Mouse (Mus musculus): ENCODE measurements around the gene Cpsf6.

DNA sequence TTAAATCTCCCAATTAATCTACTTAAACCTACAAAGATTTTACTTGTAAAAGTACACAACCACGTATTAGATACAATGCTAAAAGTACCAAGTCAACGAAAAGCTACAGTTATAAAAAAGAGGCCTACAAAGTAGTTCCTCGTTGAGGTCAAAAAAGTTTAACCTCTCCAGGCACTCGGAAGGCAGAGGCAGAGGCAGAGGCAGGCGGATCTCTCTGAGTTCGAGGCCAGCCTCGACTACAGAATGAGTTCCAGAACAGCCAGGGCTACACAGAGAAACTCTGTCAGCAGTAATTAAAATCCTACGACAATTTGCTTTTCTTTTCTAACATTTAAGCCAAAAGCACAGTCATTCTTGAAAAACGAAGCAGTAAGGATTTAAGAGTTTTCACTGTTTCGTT lies 4.7 kb downstream of the Cpsf6 start:
- TF ChIP-seq POLR2A (IDR thresholded peaks at IDR 0.05; ENCODE audit: borderline replicate concordance, extremely low read depth, insufficient read depth, insufficient read length, poor library complexity, severe bottlenecking) (no peak), CTCF (IDR thresholded peaks at IDR 0.05; ENCODE audit: borderline replicate concordance, extremely low read depth, insufficient read depth, insufficient read length) (no peak)
